ENCODE assay signal across 8 mouse cellular contexts in genomic region chr16:77421591-77422024, GRCm38 (mm10).
DNase-seq lines count a peak whose midpoint lies in the region; ATAC-seq and TF ChIP-seq lines count a peak whose summit lies in the region.

No protein-coding gene starts in this region.

- no peak overlapping the region for H3K9ac ChIP-seq in lung, embryonic 15.5 days
- H3K9ac ChIP-seq in forebrain, postnatal 0 days, result peak overlapping the region; percentile 88
- H3K9ac ChIP-seq in kidney, embryonic 16.5 days (replicated peaks; ENCODE audit: low read length), result peak overlapping the region; percentile 44; the same call in 1 of the 2 replicates
- H3K9ac ChIP-seq in liver, embryonic 14.5 days (replicated peaks), result no peak overlapping the region

- H3K4me2 ChIP-seq in lung, embryonic 15.5 days, result peak overlapping the region; percentile 5; the same call in 1 of the 2 replicates
- peak overlapping the region; percentile 76 for H3K4me2 ChIP-seq in forebrain, postnatal 0 days (ENCODE audit: low read depth)
- peak overlapping the region; percentile 54 for H3K4me2 ChIP-seq in kidney, embryonic 16.5 days (replicated peaks; ENCODE audit: low read depth, low read length)
- H3K4me2 ChIP-seq in liver, embryonic 14.5 days (ENCODE audit: low read depth), result peak overlapping the region; percentile 26; the same call in 1 of the 2 replicates

- no peaks in the 10 kb centered on the region for H3K36me3 ChIP-seq in lung, embryonic 15.5 days
- no peaks in the 10 kb centered on the region for H3K36me3 ChIP-seq in forebrain, postnatal 0 days (ENCODE audit: insufficient read depth)
- H3K36me3 ChIP-seq in kidney, embryonic 16.5 days (ENCODE audit: insufficient read depth, low read length), result no peaks in the 10 kb centered on the region
- no peaks in the 10 kb centered on the region for H3K36me3 ChIP-seq in liver, embryonic 14.5 days (replicated peaks; ENCODE audit: control insufficient read depth, insufficient read depth, low read depth)

- no peaks in the 10 kb centered on the region; the same call in 1 of the 2 replicates for H3K4me1 ChIP-seq in lung, embryonic 15.5 days
- H3K4me1 ChIP-seq in forebrain, postnatal 0 days (ENCODE audit: insufficient read depth), result no peaks in the 10 kb centered on the region; the same call in 1 of the 2 replicates
- peaks cover 22% of the 10 kb centered on the region for H3K4me1 ChIP-seq in kidney, embryonic 16.5 days (ENCODE audit: insufficient read depth, low read length)
- H3K4me1 ChIP-seq in liver, embryonic 14.5 days (replicated peaks; ENCODE audit: control insufficient read depth in 2 of 2, insufficient read depth in 2 of 2, low read length in 1 of 2), result 0 out of 4 replicates have a peak, but pooled peaks cover 0 to 2% of the 10 kb centered on the region in 2 experiments

- no peaks in the 10 kb centered on the region for H3K9me3 ChIP-seq in lung, embryonic 15.5 days
- no peaks in the 10 kb centered on the region for H3K9me3 ChIP-seq in forebrain, postnatal 0 days (ENCODE audit: low read length)
- H3K9me3 ChIP-seq in kidney, embryonic 16.5 days (ENCODE audit: low read length), result no peaks in the 10 kb centered on the region
- H3K9me3 ChIP-seq in liver, embryonic 14.5 days (ENCODE audit: control insufficient read depth, low read length), result no peaks in the 10 kb centered on the region

- 48% methylated on average over 10 of the region's 10 CpGs for WGBS in lung, embryonic 15.5 days
- WGBS in forebrain, postnatal 0 days, result 3% methylated on average over 10 of the region's 10 CpGs
- WGBS in kidney, embryonic 16.5 days, result 10% methylated on average over 10 of the region's 10 CpGs
- WGBS in liver, embryonic 14.5 days (ENCODE audit: insufficient replicate concordance), result 50% methylated on average over 10 of the region's 10 CpGs

- DNase-seq in lung, postnatal 14 days, result no peak
- peak; percentile 88 for DNase-seq in forebrain, postnatal 0 days
- DNase-seq in liver, embryonic 14.5 days (ENCODE audit: low read depth in 3 of 3, low spot score in 3 of 3), result no peak
- DNase-seq in right cerebral cortex, postnatal 25 days, result peak; percentile 55
- no peak for DNase-seq in lung, postnatal 25 days (ENCODE audit: low spot score)
- DNase-seq in ovary, postnatal 14 days (ENCODE audit: low spot score), result no peak

- H3K27ac ChIP-seq in lung, embryonic 15.5 days, result no peak overlapping the region
- peak overlapping the region; percentile 99 for H3K27ac ChIP-seq in forebrain, postnatal 0 days (ENCODE audit: low read depth, low read length)
- peak overlapping the region; percentile 53 for H3K27ac ChIP-seq in kidney, embryonic 16.5 days (ENCODE audit: low read length)
- no peak overlapping the region for H3K27ac ChIP-seq in liver, embryonic 14.5 days

- no peak overlapping the region for H3K4me3 ChIP-seq in lung, embryonic 15.5 days
- H3K4me3 ChIP-seq in forebrain, postnatal 0 days (ENCODE audit: low read depth, low read length), result peak overlapping the region; percentile 48
- peak overlapping the region; percentile 36 for H3K4me3 ChIP-seq in kidney, embryonic 16.5 days (ENCODE audit: low read length)
- H3K4me3 ChIP-seq in liver, embryonic 14.5 days (ENCODE audit: insufficient read depth in 1 of 2, low read depth in 2 of 2, low read length in 2 of 2), result no peak overlapping the region; a peak in 1 of 4 replicates

- peak; percentile 25 for TF ChIP-seq CTCF in forebrain, postnatal 0 days (IDR thresholded peaks at IDR 0.05; ENCODE audit: low read depth)
- no peak for TF ChIP-seq CTCF in liver, embryonic 14.5 days (IDR thresholded peaks at IDR 0.05; ENCODE audit: low read depth)

- peak; percentile 19; the same call in 1 of the 2 replicates for ATAC-seq in lung, embryonic 15.5 days (ENCODE audit: borderline replicate concordance, extremely low read depth, low FRiP score, low TSS enrichment)
- ATAC-seq in forebrain, postnatal 0 days, result peak; percentile 91
- peak; percentile 97 for ATAC-seq in kidney, embryonic 16.5 days (ENCODE audit: low FRiP score, low TSS enrichment)
- 0 out of 2 replicates have a peak, but pooled peaks have one; percentile 39 for ATAC-seq in liver, embryonic 14.5 days (ENCODE audit: insufficient read depth)

- H3K27me3 ChIP-seq in lung, embryonic 15.5 days, result no peaks in the 10 kb centered on the region
- H3K27me3 ChIP-seq in forebrain, postnatal 0 days (ENCODE audit: insufficient read depth, low read length), result no peaks in the 10 kb centered on the region
- H3K27me3 ChIP-seq in kidney, embryonic 16.5 days (ENCODE audit: insufficient read depth, low read length), result no peaks in the 10 kb centered on the region
- no peaks in the 10 kb centered on the region for H3K27me3 ChIP-seq in liver, embryonic 14.5 days (ENCODE audit: control insufficient read depth, insufficient read depth, low read length)

- TF ChIP-seq EP300 in liver, embryonic 14.5 days (IDR thresholded peaks at IDR 0.05; ENCODE audit: low read depth), result no peak

Comparison
In these comparisons a context has a peak if more than half of its experiments do, and no peak if none do; other contexts are left out.
1. ATAC-seq: peak in every context shown above with its lines; median percentile 97 in kidney, embryonic 16.5 days; 91 in forebrain, postnatal 0 days; 39 in liver, embryonic 14.5 days; 19 in lung, embryonic 15.5 days.
2. H3K27ac ChIP-seq: peak in forebrain, postnatal 0 days (single experiment) and kidney, embryonic 16.5 days (single experiment); none in lung, embryonic 15.5 days (single experiment) and liver, embryonic 14.5 days (single experiment).
3. H3K4me2 ChIP-seq: peak in every context shown above with its lines; median percentile 76 in forebrain, postnatal 0 days; 54 in kidney, embryonic 16.5 days; 26 in liver, embryonic 14.5 days; 5 in lung, embryonic 15.5 days.
4. H3K4me3 ChIP-seq: peak in forebrain, postnatal 0 days (single experiment) and kidney, embryonic 16.5 days (single experiment); none in lung, embryonic 15.5 days (single experiment) and liver, embryonic 14.5 days (0 of 2).
5. H3K9ac ChIP-seq: peak in forebrain, postnatal 0 days (single experiment) and kidney, embryonic 16.5 days (single experiment); none in lung, embryonic 15.5 days (single experiment) and liver, embryonic 14.5 days (single experiment).
6. DNase-seq: peak in forebrain, postnatal 0 days (single experiment) and right cerebral cortex, postnatal 25 days (single experiment); none in lung, postnatal 14 days (single experiment), liver, embryonic 14.5 days (0 of 3), lung, postnatal 25 days (single experiment) and ovary, postnatal 14 days (single experiment).